Mouse (Mus musculus): ENCODE data around the gene Fmnl3.

DNA sequence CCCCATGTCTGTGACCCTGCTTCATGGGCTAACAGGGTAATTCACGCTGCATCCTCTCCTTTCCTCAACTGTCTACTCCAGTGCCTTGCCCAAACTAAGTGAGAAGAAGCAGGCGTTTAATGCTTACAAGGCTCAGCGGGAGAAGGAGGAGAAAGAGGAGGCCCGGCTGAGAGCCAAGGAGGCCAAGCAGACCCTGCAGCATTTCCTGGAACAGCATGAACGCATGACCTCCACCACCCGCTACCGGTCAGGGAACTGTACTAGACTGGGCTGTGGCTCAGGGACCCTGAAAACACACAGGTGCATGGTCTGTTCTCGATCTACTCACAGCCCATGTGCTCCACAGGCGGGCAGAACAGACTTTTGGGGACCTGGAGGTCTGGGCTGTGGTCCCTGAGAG, 62.8 kb downstream of the Fmnl3 start:
- TF ChIP-seq CTCF (IDR thresholded peaks at IDR 0.05) (no peak), EP300 (IDR thresholded peaks at IDR 0.05; ENCODE audit: insufficient read depth, low read depth, low read length) (no peak), POLR2A (IDR thresholded peaks at IDR 0.05; ENCODE audit: insufficient read depth, low read depth, low read length) (no peak)

Measured in heart, adult 2 months (tissue).